Mouse (Mus musculus) adrenal gland, postnatal 4 days (tissue): Measurements from ENCODE around the gene Olfr965. TPM values are rescaled to one million over a fixed set of nuclear protein-coding genes. Genes with fewer than 3 reads are reported as not detected.
"Not testable (repeated sequence)": the region's sequence is repeated elsewhere in the genome, so short reads cannot be mapped to it uniquely, and the experiment has no call there.

Experiments used
- DNase-seq, 2 experiments: peaks; one replicate each; pipeline ENCODE4 v3.0.0; 2021 to 2022; ENCODE audit warnings: low spot score in 2 of 2, mixed read lengths in 2 of 2
- long read RNA-seq, 2 experiments: library from polyadenylated mRNA; stranded (forward); transcript quantifications; one replicate each; pipeline ENCODE4 v2.0.0; 2021
- total RNA-seq, 2 experiments: library from RNA; stranded (reverse); gene quantifications; 2 replicates each; pipeline ENCODE4 v1.2.3; 2021

Olfr965 gene
- total RNA-seq: not detected
- long read RNA-seq, experiment 1: 0 reads
- long read RNA-seq, experiment 2: 0 reads

GRCm38 (mm10) chr9:39711053-39711452 is at the start of gene Olfr965:
TSS of gene Olfr965 (plus strand) at chr9:39711353.
- no peak for DNase-seq

GRCm38 (mm10) chr9:39666905-39667304 is 44.2 kb upstream of the Olfr965 start, which contains the start of gene Olfr963:
TSS of gene Olfr963 (plus strand) at chr9:39667205.
- DNase-seq: no peak

GRCm38 (mm10) chr9:39669723-39670122 is 41.4 kb upstream of the Olfr965 start:
- DNase-seq: no peak

- no peak for DNase-seq
Observed at GRCm38 (mm10) chr9:39674820-39675219, 36.3 kb upstream of the Olfr965 start.

GRCm38 (mm10) chr9:39678557-39678956 is 32.6 kb upstream of the Olfr965 start:
- DNase-seq: no peak

- no peak for DNase-seq
Observed at GRCm38 (mm10) chr9:39679280-39679679, 31.9 kb upstream of the Olfr965 start.

GRCm38 (mm10) chr9:39701123-39701522 is 10.0 kb upstream of the Olfr965 start:
- DNase-seq: not testable (repeated sequence)

GRCm38 (mm10) chr9:39707017-39707416 is 4.1 kb upstream of the Olfr965 start, which contains the start of gene Olfr149:
TSS of gene Olfr149 (minus strand) at chr9:39707117.
- DNase-seq: no peak

- no peak for DNase-seq
Observed at GRCm38 (mm10) chr9:39708958-39709357, 2.2 kb upstream of the Olfr965 start.

GRCm38 (mm10) chr9:39730678-39731077 is 19.5 kb downstream of the Olfr965 start, which contains the start of gene Olfr150:
TSS of gene Olfr150 (plus strand) at chr9:39730978.
- DNase-seq: no peak

GRCm38 (mm10) chr9:39740741-39741140 is 29.6 kb downstream of the Olfr965 start:
- DNase-seq: no peak

- no peak for DNase-seq
Observed at GRCm38 (mm10) chr9:39745949-39746348, 34.8 kb downstream of the Olfr965 start, which contains the start of gene Olfr967. TSS of gene Olfr967 (plus strand) at chr9:39746249.

GRCm38 (mm10) chr9:39746428-39746827 is 35.3 kb downstream of the Olfr965 start:
- DNase-seq: no peak

Other genes starting within 250 kb of the Olfr965 start
- gene Olfr955, start 239.4 kb upstream of the Olfr965 start, total RNA-seq: not detected
- gene Olfr44, start 217.4 kb upstream of the Olfr965 start, total RNA-seq: not detected
- gene Olfr957, start 195.5 kb upstream of the Olfr965 start, total RNA-seq: not detected
- not detected for gene Olfr958, start 157.3 kb upstream of the Olfr965 start, total RNA-seq
- not detected for gene Olfr959, start 135.8 kb upstream of the Olfr965 start, total RNA-seq
- gene AW551984, start 107.0 kb upstream of the Olfr965 start, total RNA-seq: 10 to 100 TPM; 38.8 to 48.6 TPM
- gene Olfr148, start 100.7 kb upstream of the Olfr965 start, total RNA-seq: not detected
- gene Olfr960, start 90.0 kb upstream of the Olfr965 start, total RNA-seq: not detected
- not detected for gene Olfr961, start 66.3 kb upstream of the Olfr965 start, total RNA-seq
- gene Olfr963, start 44.1 kb upstream of the Olfr965 start, total RNA-seq: not detected
- gene Olfr149, start 4.2 kb upstream of the Olfr965 start, total RNA-seq: not detected
- gene Olfr150, start 19.6 kb downstream of the Olfr965 start, total RNA-seq: not detected
- gene Olfr967, start 34.9 kb downstream of the Olfr965 start, total RNA-seq: not detected
- gene Olfr968, start 71.9 kb downstream of the Olfr965 start, total RNA-seq: not detected
- not detected for gene Olfr969, start 79.6 kb downstream of the Olfr965 start, total RNA-seq
- not detected for gene Olfr970, start 97.5 kb downstream of the Olfr965 start, total RNA-seq
- not detected for gene Olfr971, start 125.5 kb downstream of the Olfr965 start, total RNA-seq
- not detected for gene Olfr972, start 155.1 kb downstream of the Olfr965 start, total RNA-seq
- not detected for gene Olfr229, start 196.0 kb downstream of the Olfr965 start, total RNA-seq
- gene Olfr974, start 226.1 kb downstream of the Olfr965 start, total RNA-seq: not detected
- gene Olfr975, start 240.7 kb downstream of the Olfr965 start, total RNA-seq: not detected
- gene Olfr976, start 249.8 kb downstream of the Olfr965 start, total RNA-seq: not detected